Mouse (Mus musculus): ENCODE measurements at regions not wholly inside any gene's neighbourhood (a gene's known extent, or its start where the extent isn't known, plus 50 kb on each side); places are given as distances from the start of the nearest gene placed in this dataset.

- TF ChIP-seq CTCF (IDR thresholded peaks at IDR 0.05; ENCODE audit: insufficient read depth, low read length) = no peak
- TF ChIP-seq POLR2A (IDR thresholded peaks at IDR 0.05; ENCODE audit: borderline replicate concordance, extremely low read depth, low read depth, low read length) = no peak
These were observed 235.6 kb downstream of the Qdpr start for GRCm38 (mm10) chr5:45214475-45214874.

Measured in lung, adult 2 months (tissue).